Mouse (Mus musculus) 416B (cell line): Measurements from ENCODE around the gene Gria1.

Source experiments
- DNase-seq: peaks from one replicate; pipeline ENCODE4 v3.0.0; 2011; ENCODE audit warnings: low read depth

The Gria1 gene

DNA sequence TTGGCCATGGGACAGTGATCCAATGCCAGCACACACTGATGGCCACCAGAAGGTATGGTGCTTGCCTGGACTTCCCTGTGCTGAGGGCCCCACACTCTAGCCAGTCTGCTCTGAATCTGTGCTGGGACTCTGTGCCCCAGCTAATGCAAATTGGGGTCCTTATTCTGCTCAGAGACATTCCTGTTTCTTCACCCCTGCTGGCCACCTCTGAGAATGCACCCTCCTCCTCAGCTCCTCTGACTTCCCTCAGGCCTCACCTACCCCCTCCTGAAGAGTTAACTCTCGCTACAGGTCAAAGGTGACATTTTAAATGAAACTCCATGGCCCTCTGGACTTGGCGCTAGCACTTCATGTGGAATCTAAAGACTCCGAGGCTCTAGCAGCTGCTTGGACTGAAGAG lies 165.4 kb downstream of the Gria1 start:
- no peak for DNase-seq

DNA sequence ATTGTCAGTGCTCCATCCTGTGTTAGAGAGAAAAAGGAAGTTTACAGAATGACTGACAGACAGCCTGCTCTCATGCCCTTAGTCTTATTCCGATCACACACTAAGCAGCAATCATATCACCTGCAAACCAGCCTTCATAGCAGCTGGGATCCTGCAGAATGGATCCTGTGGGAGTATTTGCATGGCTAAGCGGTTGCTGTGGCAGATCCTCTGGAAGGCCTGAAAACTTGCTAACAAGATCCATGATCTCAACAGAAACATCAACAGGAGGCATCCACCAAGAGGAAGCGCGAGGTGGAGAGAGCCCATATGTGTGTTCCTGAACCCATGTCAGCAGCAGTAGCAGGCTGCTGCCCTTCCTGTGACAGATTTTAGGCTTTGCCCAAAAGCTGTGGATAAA lies 173.0 kb downstream of the Gria1 start:
- no peak for DNase-seq

DNA sequence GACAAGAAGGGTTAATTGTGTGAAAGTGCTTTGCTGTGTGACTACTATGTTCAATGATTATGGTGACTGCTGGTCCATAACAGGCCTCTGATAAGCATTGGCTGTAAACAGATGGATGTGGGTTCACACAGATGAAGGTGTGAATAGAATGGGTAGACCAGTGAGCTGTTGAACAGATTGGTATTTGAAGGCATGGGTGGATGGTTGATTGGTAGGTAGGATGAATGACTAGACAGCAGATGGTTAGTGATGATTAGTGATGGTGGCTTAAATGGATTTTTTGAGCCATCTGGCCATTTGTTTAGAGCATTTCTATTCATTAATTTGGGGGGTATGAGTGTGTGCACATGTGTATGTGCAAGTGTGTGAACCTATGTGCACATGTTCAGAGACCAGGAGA lies 173.9 kb downstream of the Gria1 start:
- no peak for DNase-seq

DNA sequence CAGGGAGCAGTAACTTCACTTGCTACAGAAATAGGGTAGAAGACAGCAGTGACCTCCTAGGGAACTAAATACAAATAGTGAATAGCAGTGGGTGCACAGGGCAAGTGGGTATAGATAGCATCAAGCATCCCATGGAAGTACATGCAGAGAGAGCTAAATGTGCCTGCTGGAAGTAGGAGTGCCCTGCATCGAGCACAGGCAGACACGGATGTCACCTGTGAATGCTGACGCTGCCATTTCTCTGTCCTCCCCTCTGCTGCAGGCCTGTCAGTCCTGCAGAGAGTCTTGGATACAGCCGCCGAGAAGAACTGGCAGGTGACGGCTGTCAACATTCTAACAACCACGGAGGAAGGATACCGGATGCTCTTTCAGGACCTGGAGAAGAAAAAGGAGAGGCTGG lies 178.2 kb downstream of the Gria1 start:
- no peak for DNase-seq

DNA sequence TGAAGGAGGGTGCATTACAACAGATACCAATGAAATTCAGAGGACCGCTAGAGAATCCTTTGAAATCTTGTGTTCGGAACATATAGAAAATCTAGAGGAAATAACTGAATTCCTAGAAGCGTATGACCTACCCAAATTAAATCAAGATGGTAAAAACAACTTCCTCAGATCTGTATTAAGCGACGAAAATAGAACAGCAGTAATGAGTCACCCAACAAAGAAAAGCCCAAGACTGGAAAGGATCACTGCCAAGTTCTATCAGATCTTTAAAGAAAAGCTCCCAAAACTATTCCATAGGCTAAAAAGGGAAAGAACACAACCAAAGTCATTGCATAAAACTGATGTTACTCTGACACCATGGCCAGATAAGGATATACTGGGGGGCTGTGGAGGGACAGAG lies 183.6 kb downstream of the Gria1 start:
- DNase-seq, result no peak

DNA sequence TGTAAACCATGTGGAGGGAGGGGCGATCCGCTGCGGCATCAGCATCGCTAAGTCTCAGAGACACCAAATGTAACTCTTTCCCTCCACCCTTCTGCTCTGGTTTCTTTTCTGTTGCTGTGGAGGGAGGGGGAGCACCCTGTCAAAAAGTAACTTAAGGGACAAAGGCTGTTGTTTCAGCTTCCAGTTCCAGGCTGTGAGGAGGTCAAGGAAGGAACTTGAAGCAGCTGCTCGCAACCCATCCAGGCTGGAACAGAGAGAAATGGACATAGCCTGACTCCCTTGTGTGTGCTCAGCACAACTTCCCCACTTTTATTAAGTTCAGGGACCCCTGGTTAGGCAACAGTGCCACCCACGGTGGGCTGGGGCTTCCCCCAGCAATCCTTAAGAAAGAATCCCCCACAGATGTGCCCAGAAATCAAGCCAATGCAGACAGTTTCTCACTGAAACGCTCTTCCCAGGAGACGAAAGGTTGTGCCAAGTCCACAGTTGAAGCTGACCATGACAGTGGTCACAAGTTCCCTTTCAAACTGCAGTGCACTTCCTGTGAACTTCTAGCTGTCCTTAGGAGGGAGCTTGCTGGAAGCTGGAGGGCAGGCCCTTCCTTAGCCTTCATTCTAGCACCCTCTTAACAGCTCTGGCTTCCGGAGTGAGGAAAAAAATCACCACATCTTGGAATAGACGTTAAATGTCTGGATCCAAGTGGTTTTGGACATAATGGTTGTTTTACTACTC lies 190.2 kb downstream of the Gria1 start:
- DNase-seq, result no peak

DNA sequence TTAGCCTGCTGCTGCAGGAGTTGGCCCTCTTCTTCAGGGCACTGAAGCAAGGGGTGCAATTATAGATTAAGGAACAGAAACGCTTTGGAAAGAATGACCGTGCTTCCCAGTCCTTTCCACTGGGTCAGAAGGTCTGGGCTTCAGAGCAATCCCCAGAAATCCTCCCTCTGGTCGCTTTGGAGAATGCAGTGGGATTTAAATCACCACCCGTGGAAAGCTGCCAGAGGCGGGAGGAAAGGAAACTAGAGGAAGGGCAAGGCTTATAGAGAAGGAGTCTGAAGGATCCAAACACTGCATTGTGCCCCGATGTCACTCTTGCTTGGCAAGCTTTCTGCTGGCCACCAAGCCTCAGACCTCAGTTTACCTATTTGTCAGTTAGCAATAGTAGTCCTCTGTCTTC lies 193.2 kb downstream of the Gria1 start:
- DNase-seq, result no peak

DNA sequence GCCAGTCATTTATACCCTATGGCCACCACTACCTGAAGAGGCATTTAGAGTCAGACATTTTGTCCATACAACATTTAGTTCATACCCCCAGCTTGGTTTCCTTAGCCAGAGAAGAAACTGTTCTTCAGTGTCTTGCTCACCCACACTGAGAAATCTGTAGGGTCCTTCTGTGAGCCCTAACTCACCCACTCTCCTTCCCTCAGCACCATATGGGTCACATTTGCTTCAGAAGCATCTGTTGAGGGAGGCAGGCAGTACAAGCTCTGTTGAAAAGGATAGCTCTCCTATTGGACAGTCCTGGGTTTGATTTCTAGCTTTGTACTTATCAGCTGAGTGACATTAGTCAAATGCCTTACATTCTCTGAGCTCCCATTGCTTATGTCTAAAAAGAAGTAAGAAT lies 196.1 kb downstream of the Gria1 start:
- DNase-seq, result no peak

DNA sequence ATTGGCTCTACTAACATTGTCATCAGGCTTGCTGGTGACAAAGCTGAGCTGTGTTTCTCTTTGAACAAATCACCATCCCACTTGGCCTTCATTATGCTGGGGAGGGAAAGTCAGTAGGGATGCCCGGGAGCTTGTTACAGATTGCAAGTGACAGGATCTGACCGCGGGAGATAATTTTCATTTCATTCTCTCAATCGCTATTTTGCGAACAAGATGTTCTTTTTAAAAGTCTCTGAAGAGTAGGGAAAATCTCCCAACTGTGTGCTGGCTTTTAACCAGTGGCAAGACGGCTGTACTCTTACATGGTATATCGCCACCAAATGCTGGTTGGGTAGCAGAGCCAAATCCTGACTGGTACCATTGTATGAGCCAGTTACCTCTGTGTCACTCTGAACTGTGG lies 202.9 kb downstream of the Gria1 start:
- no peak for DNase-seq

DNA sequence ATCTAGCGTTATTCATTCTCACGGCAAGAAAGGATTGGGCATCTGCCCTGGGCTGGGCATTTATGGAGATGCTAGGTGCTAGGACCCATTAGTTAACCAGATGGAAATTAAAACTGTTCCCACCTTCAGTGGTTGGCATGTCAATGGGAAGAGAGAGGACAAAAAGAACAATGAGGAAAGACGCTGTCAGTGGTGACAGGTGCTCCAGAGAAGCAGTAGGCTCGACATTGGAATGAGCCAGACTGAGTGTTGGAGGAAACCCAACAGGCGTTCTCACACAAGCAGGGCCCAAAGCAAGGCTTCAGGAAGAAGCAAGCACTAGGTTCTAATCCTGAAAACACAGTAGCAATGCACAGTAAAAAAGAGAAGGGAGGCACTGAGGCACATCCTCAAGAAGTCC lies 203.4 kb downstream of the Gria1 start:
- no peak for DNase-seq

DNA sequence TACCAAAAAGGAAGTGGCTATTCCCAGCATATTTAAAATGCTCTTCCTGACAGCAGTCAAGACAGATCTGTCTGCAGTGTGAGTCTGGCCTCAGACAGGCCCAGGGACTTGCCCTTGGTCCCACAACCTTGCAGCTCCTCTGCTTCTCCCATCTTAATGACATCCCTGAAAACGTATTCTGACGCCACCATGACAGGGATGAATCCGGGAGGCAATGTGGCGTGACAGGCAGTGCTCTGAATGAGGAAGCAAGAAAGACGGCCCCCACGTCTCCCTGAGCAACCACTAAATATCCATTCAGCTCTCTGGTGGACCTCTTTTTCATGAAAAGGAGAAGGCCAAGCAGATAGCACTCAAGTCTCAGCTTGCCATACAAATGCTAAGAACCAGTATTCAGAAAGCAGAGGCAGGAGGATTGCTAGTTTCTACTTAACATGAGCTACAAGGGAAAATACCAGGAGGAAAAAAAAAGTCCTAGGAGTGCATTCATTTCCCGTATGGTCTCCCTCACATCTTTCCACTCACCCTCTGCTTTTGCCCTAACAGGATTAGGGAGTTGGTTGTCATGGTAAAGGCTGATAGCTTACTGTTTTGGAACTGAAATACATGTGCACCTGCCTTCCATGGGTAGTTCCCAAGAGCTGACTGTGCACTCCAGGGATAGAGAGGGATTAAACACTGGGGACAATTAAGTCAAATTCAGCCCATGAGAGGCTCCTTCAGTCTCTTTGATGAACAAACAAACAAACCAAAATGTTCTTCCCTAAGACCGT lies 211.8 kb downstream of the Gria1 start:
- no peak for DNase-seq

DNA sequence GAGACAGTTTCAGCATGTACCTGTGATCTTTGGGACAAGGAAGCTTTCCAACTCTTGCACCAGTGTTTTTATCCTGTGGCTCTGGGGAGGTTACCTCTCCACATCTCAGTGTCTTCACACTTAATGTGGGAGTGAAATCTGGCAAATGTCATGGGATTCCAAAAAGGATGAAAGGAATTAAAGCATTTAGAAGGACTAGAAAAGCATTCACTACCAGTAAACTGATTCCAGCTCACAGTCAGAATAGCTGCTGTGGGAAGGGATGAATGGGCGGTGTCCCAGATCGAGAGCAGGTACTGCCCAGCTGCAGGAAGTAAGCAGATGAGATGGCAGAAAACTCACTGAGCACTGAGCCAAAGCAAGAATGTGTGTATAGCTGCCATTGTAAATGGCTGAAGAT lies 224.3 kb downstream of the Gria1 start:
- no peak for DNase-seq

DNA sequence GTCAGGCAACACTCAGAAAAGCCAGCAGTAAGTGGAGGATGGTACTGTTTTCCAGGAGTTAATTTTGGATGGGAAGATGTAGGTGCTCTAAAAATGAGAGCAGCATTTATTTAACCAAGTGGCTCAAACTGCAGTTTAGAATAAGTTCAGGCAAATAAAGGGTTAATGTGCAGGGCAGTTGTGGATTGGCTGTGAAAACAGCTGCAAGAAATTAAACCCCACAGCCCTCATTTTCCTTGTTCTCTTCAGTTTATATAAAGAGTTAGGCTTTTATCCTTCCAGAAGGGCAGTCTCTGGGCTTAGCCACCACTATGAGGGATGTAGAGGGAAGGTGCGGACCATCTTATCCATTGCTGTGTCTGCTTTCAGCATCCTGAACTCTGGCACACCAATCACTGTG lies 225.2 kb downstream of the Gria1 start:
- no peak for DNase-seq

DNA sequence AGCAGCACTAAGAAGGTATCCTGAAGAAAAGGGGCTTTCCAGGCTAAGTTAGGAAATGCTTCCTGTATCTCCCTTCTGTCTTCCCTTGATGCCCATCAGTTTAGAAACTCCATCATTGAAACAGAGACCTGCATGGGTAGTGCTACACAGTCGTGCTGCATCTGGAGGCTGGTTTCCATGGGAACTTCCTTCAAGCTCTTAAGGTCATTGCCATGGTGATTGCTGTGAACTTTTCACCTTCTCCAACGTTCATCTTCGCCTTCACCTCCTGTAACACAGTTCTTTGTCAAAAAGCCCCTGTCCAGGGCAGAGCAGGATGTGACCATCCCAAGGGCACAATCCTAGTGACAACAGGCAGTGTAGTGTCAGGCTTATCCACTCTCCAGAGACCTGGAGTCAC lies 228.6 kb downstream of the Gria1 start:
- no peak for DNase-seq

DNA sequence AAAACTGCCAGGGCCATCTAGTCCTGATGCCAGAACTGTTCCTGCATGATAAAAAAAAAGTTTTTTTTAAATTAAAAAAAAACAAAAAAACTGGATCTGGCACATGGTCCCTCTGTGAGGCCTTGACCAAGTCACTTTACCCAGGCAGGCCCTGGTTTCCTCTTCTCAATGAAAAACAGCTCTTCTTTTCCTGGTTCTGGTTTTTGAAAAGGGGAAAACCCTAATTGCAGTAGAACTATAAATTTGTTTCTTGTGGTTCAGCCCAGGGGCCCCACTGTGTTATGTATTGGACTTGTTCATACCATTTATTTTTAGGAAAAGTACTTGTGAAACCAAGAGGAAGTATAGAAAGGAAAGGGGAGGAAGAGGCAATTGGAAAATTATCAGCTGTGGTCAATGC lies 232.6 kb downstream of the Gria1 start:
- DNase-seq, result no peak

DNA sequence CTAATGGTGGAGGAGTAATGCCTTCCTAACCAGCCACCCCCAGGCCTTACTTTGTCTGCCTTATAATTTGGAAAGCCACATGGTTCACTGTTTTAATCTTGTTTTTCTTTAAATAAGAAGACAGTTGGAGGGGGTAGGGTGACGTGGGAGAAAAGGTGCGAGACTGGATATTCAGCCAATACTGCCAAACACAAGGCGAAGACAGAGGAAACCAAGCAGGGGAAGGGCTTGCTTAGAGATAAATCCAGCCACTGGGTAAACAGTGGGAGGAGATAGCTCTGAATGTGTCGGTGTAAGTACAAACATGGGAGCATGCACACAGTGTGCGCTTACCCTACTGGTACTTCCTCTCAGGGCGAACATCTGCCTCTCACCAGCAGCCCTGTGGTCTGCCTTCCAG lies 233.4 kb downstream of the Gria1 start:
- DNase-seq, result no peak

DNA sequence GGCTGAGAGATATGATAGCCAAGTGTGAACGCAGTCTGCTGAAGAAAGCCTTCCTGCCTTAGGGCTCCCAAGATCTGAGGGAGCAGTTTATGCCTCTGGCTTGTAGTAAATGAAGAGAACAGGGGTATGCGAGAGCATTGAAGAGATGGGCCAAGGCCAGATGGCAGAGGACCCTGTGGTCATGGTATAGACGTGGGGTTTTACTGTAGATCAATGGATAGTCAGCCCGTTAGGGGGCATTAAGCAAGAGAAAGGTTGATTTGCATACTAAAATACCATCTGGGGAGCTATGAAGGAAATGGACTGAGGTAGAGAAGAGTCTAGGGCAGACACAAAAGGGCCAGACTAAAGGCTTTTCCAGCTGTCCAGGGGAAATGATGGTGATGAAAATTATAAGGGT lies 237.7 kb downstream of the Gria1 start:
- no peak for DNase-seq

DNA sequence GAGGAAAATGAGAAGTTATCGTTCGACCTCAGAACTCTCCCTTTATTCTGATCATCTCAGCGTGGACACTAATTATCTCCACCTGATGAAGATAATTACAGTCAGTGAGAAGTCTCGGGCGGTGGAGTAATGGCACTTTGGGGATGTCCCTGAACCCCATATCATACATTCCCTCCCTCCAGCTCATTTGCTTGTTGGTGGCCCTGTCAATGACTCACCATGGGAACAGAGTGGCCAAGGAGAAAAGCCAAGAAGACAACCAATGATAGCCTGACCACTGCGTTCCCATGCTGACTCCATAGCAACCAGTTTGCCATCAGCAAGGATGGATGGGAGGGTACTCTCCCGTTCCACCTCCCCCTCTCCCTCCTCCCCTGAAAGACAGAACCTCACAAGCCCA lies 238.9 kb downstream of the Gria1 start:
- no peak for DNase-seq

DNA sequence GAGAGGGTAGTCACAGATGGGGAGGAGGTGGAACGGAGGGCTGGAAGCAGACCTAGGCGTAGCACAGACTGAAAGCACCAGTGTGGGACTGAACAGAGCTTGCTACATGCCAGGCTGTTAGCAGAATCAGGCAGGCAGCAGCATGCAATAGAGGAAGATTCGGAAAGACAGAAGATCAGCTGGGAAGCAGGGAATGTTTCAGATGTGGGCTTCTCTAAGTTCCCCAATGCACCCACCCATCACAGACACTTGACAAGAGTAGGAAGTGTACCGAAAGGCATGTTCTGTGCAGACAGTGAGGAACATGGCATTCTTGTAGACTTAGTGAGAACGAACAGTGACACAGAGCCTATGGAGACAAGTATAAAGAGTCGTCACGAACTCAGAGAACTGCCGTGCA lies 260.5 kb downstream of the Gria1 start:
- no peak for DNase-seq

DNA sequence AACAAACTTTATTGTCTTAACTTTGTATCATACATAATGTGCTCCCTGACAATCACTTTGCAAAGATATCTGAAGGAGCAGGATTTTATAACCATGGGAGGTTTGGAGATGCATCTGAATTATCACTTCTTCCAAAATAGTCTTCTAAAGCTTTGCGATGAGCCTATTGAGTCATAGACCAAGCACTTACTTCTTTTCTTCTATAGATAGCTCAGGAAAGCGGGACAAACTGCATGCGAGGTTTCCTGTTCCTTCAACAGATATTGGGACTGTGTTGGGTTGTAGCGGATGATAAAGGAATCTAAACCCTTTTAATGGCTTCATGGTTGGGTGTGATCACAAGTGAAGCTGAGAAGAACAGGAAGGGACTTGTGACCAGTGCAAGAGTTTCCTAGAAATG lies 263.5 kb downstream of the Gria1 start:
- no peak for DNase-seq

DNA sequence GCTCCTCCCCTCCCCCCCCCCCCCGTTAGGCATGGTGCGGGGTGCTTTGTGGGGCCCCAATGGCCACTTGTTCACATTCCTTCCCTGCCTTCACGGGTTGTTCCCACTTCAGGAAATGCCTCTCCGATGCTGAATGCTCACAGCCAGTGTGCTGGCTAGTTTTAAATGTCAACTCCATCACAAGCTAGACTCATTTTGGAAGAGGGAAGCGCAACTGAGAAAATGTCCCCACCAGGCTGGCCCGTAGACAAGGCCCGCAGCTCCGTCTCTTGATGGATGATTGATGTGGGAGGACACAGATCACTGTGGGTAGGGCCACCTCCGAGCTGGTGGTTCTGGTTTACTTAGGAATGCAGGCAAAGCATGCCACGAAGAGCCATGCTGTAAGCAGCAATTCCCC lies 266.9 kb downstream of the Gria1 start:
- no peak for DNase-seq

DNA sequence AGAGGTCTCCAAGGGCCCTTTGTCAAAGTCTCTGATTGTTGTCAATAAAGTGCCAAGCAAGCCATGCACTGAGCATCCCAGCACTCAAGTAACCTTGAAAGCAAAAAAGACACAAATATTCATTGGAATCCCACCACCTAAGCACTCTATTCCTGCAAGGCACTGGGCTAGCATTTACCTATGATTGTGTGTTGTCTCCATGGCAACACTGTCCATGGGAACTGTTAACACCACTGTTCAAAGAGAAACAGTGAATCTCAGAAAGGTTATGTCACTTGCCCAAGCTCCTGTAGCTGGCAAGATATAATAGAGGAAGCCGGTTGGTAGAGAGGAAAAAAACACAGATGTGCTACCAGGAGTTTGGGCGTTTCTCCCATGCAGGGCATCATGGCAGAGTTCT lies 274.9 kb downstream of the Gria1 start:
- no peak for DNase-seq

DNA sequence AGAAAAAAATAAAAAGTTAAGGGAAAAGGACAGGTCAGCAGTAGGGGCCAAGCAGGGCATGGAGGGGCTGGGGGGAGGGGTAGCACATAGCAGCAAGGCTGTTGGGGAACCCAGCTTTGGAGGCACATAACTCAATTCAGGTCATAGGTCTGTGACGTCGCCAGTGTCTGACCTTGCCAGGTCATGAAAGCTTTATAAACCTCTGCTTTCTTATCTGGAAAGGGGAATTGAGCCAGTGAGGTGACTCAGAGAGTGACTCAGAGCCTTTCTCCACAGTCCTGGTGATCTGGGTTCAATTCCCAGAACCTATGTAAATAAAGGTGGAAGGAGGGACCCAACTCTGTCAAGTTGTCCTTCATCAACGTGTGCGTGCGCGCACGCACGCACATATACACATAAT lies 286.2 kb downstream of the Gria1 start:
- DNase-seq, result no peak

DNA sequence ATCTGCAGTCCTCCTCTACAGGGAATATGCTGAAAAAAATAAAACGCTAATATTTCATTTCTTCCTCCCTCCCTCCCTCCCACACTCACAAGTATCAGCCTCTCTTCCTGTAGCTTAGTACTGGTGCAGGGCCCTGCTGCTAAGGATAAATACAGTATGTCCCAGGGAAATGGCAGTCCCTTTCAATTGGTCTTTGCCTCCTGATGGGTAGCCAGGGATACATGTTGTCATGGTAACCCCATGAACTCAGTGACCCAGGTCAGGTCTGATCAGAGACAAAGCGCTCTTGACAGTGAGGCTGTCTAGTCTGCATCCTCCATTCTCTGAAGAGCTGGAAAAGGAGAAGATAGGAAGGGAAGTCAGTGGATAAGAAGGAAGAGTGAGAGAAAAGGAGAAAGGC lies 287.1 kb downstream of the Gria1 start:
- no peak for DNase-seq
